Mouse (Mus musculus): ENCODE measurements around the gene Trit1.

The Trit1 gene

GRCm38 (mm10) chr4:123044842-123045241, 28.4 kb downstream of the Trit1 start:
- DNase-seq (ENCODE audit: low read depth, low spot score), result peak; percentile 20

GRCm38 (mm10) chr4:123046300-123046699, 29.9 kb downstream of the Trit1 start:
- no peak for DNase-seq (ENCODE audit: low read depth, low spot score)

- DNase-seq (ENCODE audit: low read depth, low spot score), result peak; percentile 63
These were observed 34.3 kb downstream of the Trit1 start for GRCm38 (mm10) chr4:123050681-123051211.

- no peak for DNase-seq (ENCODE audit: low read depth, low spot score)
These were observed 36.8 kb downstream of the Trit1 start for GRCm38 (mm10) chr4:123053179-123053578.

- no peak for DNase-seq (ENCODE audit: low read depth, low spot score)
These were observed 37.9 kb downstream of the Trit1 start for GRCm38 (mm10) chr4:123054172-123054790.

GRCm38 (mm10) chr4:123056560-123057109, 40.2 kb downstream of the Trit1 start:
- no peak for DNase-seq (ENCODE audit: low read depth, low spot score)

- DNase-seq (ENCODE audit: low read depth, low spot score), result no peak
These were observed 41.6 kb downstream of the Trit1 start for GRCm38 (mm10) chr4:123057957-123058356.

- no peak for DNase-seq (ENCODE audit: low read depth, low spot score)
These were observed 45.3 kb downstream of the Trit1 start for GRCm38 (mm10) chr4:123061744-123062143.

- no peak for DNase-seq (ENCODE audit: low read depth, low spot score)
These were observed 52.2 kb downstream of the Trit1 start for GRCm38 (mm10) chr4:123068646-123069045.

- DNase-seq (ENCODE audit: low read depth, low spot score), result peak; percentile 45
These were observed 55.0 kb downstream of the Trit1 start for GRCm38 (mm10) chr4:123071266-123071966.

- no peak for DNase-seq (ENCODE audit: low read depth, low spot score)
These were observed 60.5 kb downstream of the Trit1 start for GRCm38 (mm10) chr4:123076928-123077327.

GRCm38 (mm10) chr4:123078231-123078630, 61.8 kb downstream of the Trit1 start:
- no peak for DNase-seq (ENCODE audit: low read depth, low spot score)

GRCm38 (mm10) chr4:123080791-123081190, 64.4 kb downstream of the Trit1 start:
- DNase-seq (ENCODE audit: low read depth, low spot score), result no peak

GRCm38 (mm10) chr4:123082283-123083163, 66.1 kb downstream of the Trit1 start:
- DNase-seq (ENCODE audit: low read depth, low spot score), result peak; percentile 85

GRCm38 (mm10) chr4:123083323-123083902, 67.0 kb downstream of the Trit1 start:
- no peak for DNase-seq (ENCODE audit: low read depth, low spot score)

- no peak for DNase-seq (ENCODE audit: low read depth, low spot score)
These were observed 68.9 kb downstream of the Trit1 start for GRCm38 (mm10) chr4:123085290-123085689.

- peak; percentile 47 for DNase-seq (ENCODE audit: low read depth, low spot score)
These were observed 70.0 kb downstream of the Trit1 start for GRCm38 (mm10) chr4:123086381-123086780.

GRCm38 (mm10) chr4:123092621-123093020, 76.2 kb downstream of the Trit1 start:
- DNase-seq (ENCODE audit: low read depth, low spot score), result peak; percentile 87

- DNase-seq (ENCODE audit: low read depth, low spot score), result peak; percentile 53
These were observed 76.8 kb downstream of the Trit1 start for GRCm38 (mm10) chr4:123093064-123093776.

- no peak for DNase-seq (ENCODE audit: low read depth, low spot score)
These were observed 77.5 kb downstream of the Trit1 start for GRCm38 (mm10) chr4:123093869-123094268.
